Mouse (Mus musculus) forebrain, embryonic 15.5 days (tissue): Measurements from ENCODE around the gene Sox5. TPM values are rescaled to one million over a fixed set of nuclear protein-coding genes. Genes with fewer than 3 reads are reported as not detected.

Source experiments
- ATAC-seq: fragments of 200-750 bp; cut with Nextera tagmentation; replicated peaks from 2 replicates; pipeline ENCODE4 v1.8.0; 2017; ENCODE audit warnings: mild to moderate bottlenecking, moderate TSS enrichment, moderate library complexity
- H3K27ac ChIP-seq: fragments of 300-500 bp; sonication (generic); replicated peaks from 2 replicates; pipeline ENCODE4 v1.5.1; 2015; ENCODE audit warnings: mild to moderate bottlenecking, inconsistent platforms
- H3K27me3 ChIP-seq: fragments of 300-500 bp; sonication (generic); 2 replicates; pipeline ENCODE4 v1.6.1; 2015; ENCODE audit warnings: inconsistent platforms
- H3K36me3 ChIP-seq: fragments of 300-500 bp; sonication (generic); 2 replicates; pipeline ENCODE4 v1.6.1; 2015; ENCODE audit warnings: mild to moderate bottlenecking, inconsistent platforms
- H3K4me1 ChIP-seq: fragments of 300-500 bp; sonication (generic); 2 replicates; pipeline ENCODE4 v1.6.1; 2015; ENCODE audit warnings: inconsistent platforms
- H3K4me2 ChIP-seq: fragments of 300-500 bp; sonication (generic); replicated peaks from 2 replicates; pipeline ENCODE4 v1.6.1; 2015; ENCODE audit warnings: mild to moderate bottlenecking, inconsistent platforms
- H3K4me3 ChIP-seq: fragments of 300-500 bp; sonication (generic); 2 replicates; pipeline ENCODE4 v1.5.1; 2015; ENCODE audit warnings: mild to moderate bottlenecking, inconsistent platforms
- H3K9ac ChIP-seq: fragments of 300-500 bp; sonication (generic); replicated peaks from 2 replicates; pipeline ENCODE4 v1.6.1; 2015; ENCODE audit warnings: mild to moderate bottlenecking, inconsistent platforms
- H3K9me3 ChIP-seq: fragments of 300-500 bp; sonication (generic); 2 replicates; pipeline ENCODE4 v1.6.1; 2016; ENCODE audit warnings: inconsistent platforms
- WGBS: fragments of 180-500 bp; shearing (Covaris S2); methylation state at CpG from one replicate; pipeline ENCODE4 v1.1.7; 2015; ENCODE audit warnings: mixed read lengths; 5-methylcytosine and 5-hydroxymethylcytosine counted together
- polyA plus RNA-seq: library from polyadenylated mRNA; unstranded; fragments of >200 nt; fragmentation: Nextera tagmentation; extraction: Ambion mirVana; gene quantifications from 2 replicates; pipeline ENCODE4 v1.2.1, GENCODE M21; 2015

The Sox5 gene
- polyA plus RNA-seq, 1 experiment from 2014 or later: 239 TPM

- peak overlapping the region; percentile 69 for H3K27ac ChIP-seq
- no peak overlapping the region for H3K4me3 ChIP-seq
- H3K9ac ChIP-seq: no peak overlapping the region
- H3K27me3 ChIP-seq: no peaks in the 10 kb centered on the region
- ATAC-seq: no peak
- H3K4me2 ChIP-seq: no peak overlapping the region
- 46% methylated on average over 11 of the region's 11 CpGs for WGBS
- H3K9me3 ChIP-seq: no peaks in the 10 kb centered on the region
- no peaks in the 10 kb centered on the region for H3K36me3 ChIP-seq
- peaks cover 9% of the 10 kb centered on the region for H3K4me1 ChIP-seq
Measured at GRCm38 (mm10) chr6:144343338-144343737, 438.4 kb downstream of the Sox5 start.

GRCm38 (mm10) chr6:144339554-144339953, 442.2 kb downstream of the Sox5 start:
- Histone ChIP-seq H3K9me3 (no peaks in the 10 kb centered on the region), H3K9ac (no peak overlapping the region), H3K27ac (no peak overlapping the region), H3K4me3 (no peak overlapping the region), H3K36me3 (no peaks in the 10 kb centered on the region), H3K4me1 (peaks cover 23% of the 10 kb centered on the region), H3K4me2 (no peak overlapping the region), H3K27me3 (no peaks in the 10 kb centered on the region)
- ATAC-seq: no peak
- 98% methylated on average over 3 of the region's 3 CpGs for WGBS

GRCm38 (mm10) chr6:144339006-144339405, 442.8 kb downstream of the Sox5 start:
- 65% methylated on average over 13 of the region's 13 CpGs for WGBS
- Histone ChIP-seq H3K9ac (no peak overlapping the region), H3K4me3 (no peak overlapping the region), H3K4me1 (peaks cover 23% of the 10 kb centered on the region), H3K9me3 (no peaks in the 10 kb centered on the region), H3K36me3 (no peaks in the 10 kb centered on the region), H3K27me3 (no peaks in the 10 kb centered on the region), H3K27ac (no peak overlapping the region), H3K4me2 (no peak overlapping the region)
- no peak for ATAC-seq

GRCm38 (mm10) chr6:144338221-144338620, 443.6 kb downstream of the Sox5 start:
- Histone ChIP-seq H3K4me3 (no peak overlapping the region), H3K27ac (peak overlapping the region; percentile 48; the same call in 1 of the 2 replicates), H3K4me2 (no peak overlapping the region), H3K27me3 (no peaks in the 10 kb centered on the region), H3K36me3 (no peaks in the 10 kb centered on the region), H3K9ac (no peak overlapping the region), H3K9me3 (no peaks in the 10 kb centered on the region), H3K4me1 (peaks cover 19% of the 10 kb centered on the region)
- WGBS: 28% methylated on average over 4 of the region's 4 CpGs
- ATAC-seq: no peak

- Histone ChIP-seq H3K9me3 (no peaks in the 10 kb centered on the region), H3K27me3 (no peaks in the 10 kb centered on the region), H3K27ac (no peak overlapping the region), H3K4me1 (peaks cover 17% of the 10 kb centered on the region), H3K4me3 (no peak overlapping the region), H3K9ac (0 out of 2 replicates have a peak overlapping the region, but pooled peaks have one; percentile 5), H3K36me3 (no peaks in the 10 kb centered on the region), H3K4me2 (peak overlapping the region; percentile 15; the same call in 1 of the 2 replicates)
- WGBS: 4% methylated on average over 14 of the region's 14 CpGs
- no peak for ATAC-seq
Measured at GRCm38 (mm10) chr6:144337436-144337969, 444.3 kb downstream of the Sox5 start.

GRCm38 (mm10) chr6:144336789-144337188, 445.0 kb downstream of the Sox5 start:
- Histone ChIP-seq H3K4me3 (no peak overlapping the region), H3K4me2 (no peak overlapping the region), H3K9me3 (no peaks in the 10 kb centered on the region), H3K36me3 (no peaks in the 10 kb centered on the region), H3K27me3 (no peaks in the 10 kb centered on the region), H3K27ac (no peak overlapping the region), H3K4me1 (peaks cover 17% of the 10 kb centered on the region), H3K9ac (no peak overlapping the region)
- WGBS: 87% methylated on average over 4 of the region's 4 CpGs
- ATAC-seq: no peak

GRCm38 (mm10) chr6:144333146-144333545, 448.6 kb downstream of the Sox5 start:
- Histone ChIP-seq H3K36me3 (no peaks in the 10 kb centered on the region), H3K4me1 (peaks cover 11% of the 10 kb centered on the region), H3K9ac (no peak overlapping the region), H3K27ac (no peak overlapping the region), H3K4me2 (no peak overlapping the region), H3K9me3 (no peaks in the 10 kb centered on the region), H3K27me3 (no peaks in the 10 kb centered on the region), H3K4me3 (no peak overlapping the region)
- ATAC-seq: no peak
- 94% methylated on average over 4 of the region's 4 CpGs for WGBS

- Histone ChIP-seq H3K9me3 (no peaks in the 10 kb centered on the region), H3K27ac (no peak overlapping the region), H3K9ac (no peak overlapping the region), H3K4me3 (no peak overlapping the region), H3K36me3 (no peaks in the 10 kb centered on the region), H3K4me2 (no peak overlapping the region), H3K27me3 (no peaks in the 10 kb centered on the region), H3K4me1 (peaks cover under 1% of the 10 kb centered on the region; the same call in 1 of the 2 replicates)
- WGBS: 93% methylated on average over 4 of the region's 4 CpGs
- no peak for ATAC-seq
Measured at GRCm38 (mm10) chr6:144332027-144332426, 449.8 kb downstream of the Sox5 start.

- 80% methylated on average over 2 of the region's 2 CpGs for WGBS
- Histone ChIP-seq H3K9me3 (no peaks in the 10 kb centered on the region), H3K9ac (no peak overlapping the region), H3K27me3 (no peaks in the 10 kb centered on the region), H3K4me1 (no peaks in the 10 kb centered on the region), H3K36me3 (no peaks in the 10 kb centered on the region), H3K4me2 (no peak overlapping the region), H3K4me3 (no peak overlapping the region), H3K27ac (no peak overlapping the region)
- ATAC-seq: no peak
Measured at GRCm38 (mm10) chr6:144329311-144329930, 452.4 kb downstream of the Sox5 start.

- H3K9ac ChIP-seq: no peak overlapping the region
- H3K27me3 ChIP-seq: no peaks in the 10 kb centered on the region
- no peak overlapping the region for H3K4me2 ChIP-seq
- H3K27ac ChIP-seq: no peak overlapping the region
- 95% methylated on average over 4 of the region's 4 CpGs for WGBS
- H3K4me3 ChIP-seq: no peak overlapping the region
- H3K9me3 ChIP-seq: no peaks in the 10 kb centered on the region
- no peaks in the 10 kb centered on the region for H3K4me1 ChIP-seq
- no peaks in the 10 kb centered on the region for H3K36me3 ChIP-seq
- no peak for ATAC-seq
Measured at GRCm38 (mm10) chr6:144328779-144329178, 453.0 kb downstream of the Sox5 start.

GRCm38 (mm10) chr6:144326817-144327216, 455.0 kb downstream of the Sox5 start:
- no peaks in the 10 kb centered on the region for H3K9me3 ChIP-seq
- no peak overlapping the region for H3K27ac ChIP-seq
- H3K27me3 ChIP-seq: no peaks in the 10 kb centered on the region
- H3K36me3 ChIP-seq: no peaks in the 10 kb centered on the region
- ATAC-seq: no peak
- H3K4me3 ChIP-seq: no peak overlapping the region
- no peak overlapping the region for H3K9ac ChIP-seq
- WGBS: 68% methylated on average over 3 of the region's 3 CpGs
- H3K4me2 ChIP-seq: no peak overlapping the region
- no peaks in the 10 kb centered on the region for H3K4me1 ChIP-seq

- Histone ChIP-seq H3K4me3 (no peak overlapping the region), H3K4me2 (no peak overlapping the region), H3K27ac (peak overlapping the region; percentile 31; the same call in 1 of the 2 replicates), H3K9ac (no peak overlapping the region), H3K9me3 (no peaks in the 10 kb centered on the region), H3K36me3 (no peaks in the 10 kb centered on the region), H3K4me1 (no peaks in the 10 kb centered on the region), H3K27me3 (no peaks in the 10 kb centered on the region)
- WGBS: 90% methylated on average over 4 of the region's 4 CpGs
- no peak for ATAC-seq
Measured at GRCm38 (mm10) chr6:144323372-144323771, 458.4 kb downstream of the Sox5 start.
